Mouse (Mus musculus) retina, postnatal 7 days (tissue): ENCODE results near the gene Gm8108.
"Not testable (repeated sequence)": the region's sequence is repeated elsewhere in the genome, so short reads cannot be mapped to it uniquely, and the experiment has no call there.

Experiments
- DNase-seq: peaks from one replicate; pipeline ENCODE4 v3.0.0-alpha.2; 2012; ENCODE audit warnings: low read depth, low spot score

The Gm8108 gene

GRCm38 (mm10) chr14:4110426-4110825, at the start of gene Gm8108:
TSS of gene Gm8108 (plus strand) at chr14:4110526.
- DNase-seq, result not testable (repeated sequence)

DNA sequence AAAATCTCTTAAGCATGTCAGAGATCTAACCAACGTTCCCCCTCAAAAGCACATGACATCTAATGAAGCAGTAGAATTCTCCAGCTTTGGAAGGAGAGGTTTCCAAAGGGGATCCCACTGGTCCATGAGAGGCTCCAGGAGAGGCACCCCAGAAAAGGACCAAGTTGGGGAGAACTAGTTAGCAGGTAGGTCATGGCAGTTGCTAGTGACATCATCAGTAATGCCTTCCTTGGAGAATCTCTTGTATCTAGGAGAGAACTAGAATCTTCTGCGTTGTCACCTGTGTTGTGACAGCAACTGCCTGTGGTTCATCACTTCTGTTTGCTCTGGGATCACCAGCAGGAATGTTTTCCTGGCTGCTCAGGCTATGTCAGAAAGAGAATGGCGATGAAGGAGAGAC, 26.5 kb upstream of the Gm8108 start, which contains the start of gene Gm3115:
Gene Gm3115 (plus strand): TSS at position 301 of the 400 bp plus-strand sequence.
- DNase-seq, result not testable (repeated sequence)

GRCm38 (mm10) chr14:4141646-4142045, 31.3 kb downstream of the Gm8108 start:
- DNase-seq, result not testable (repeated sequence)

GRCm38 (mm10) chr14:4164730-4165129, 54.4 kb downstream of the Gm8108 start, which contains the start of gene Gm3127:
TSS of gene Gm3127 (plus strand) at chr14:4165030.
- DNase-seq, result not testable (repeated sequence)

GRCm38 (mm10) chr14:4182030-4182429, 71.7 kb downstream of the Gm8108 start:
- DNase-seq, result not testable (repeated sequence)
